Mouse (Mus musculus): Measurements from ENCODE around the gene Pex11b.

Pex11b gene

DNA sequence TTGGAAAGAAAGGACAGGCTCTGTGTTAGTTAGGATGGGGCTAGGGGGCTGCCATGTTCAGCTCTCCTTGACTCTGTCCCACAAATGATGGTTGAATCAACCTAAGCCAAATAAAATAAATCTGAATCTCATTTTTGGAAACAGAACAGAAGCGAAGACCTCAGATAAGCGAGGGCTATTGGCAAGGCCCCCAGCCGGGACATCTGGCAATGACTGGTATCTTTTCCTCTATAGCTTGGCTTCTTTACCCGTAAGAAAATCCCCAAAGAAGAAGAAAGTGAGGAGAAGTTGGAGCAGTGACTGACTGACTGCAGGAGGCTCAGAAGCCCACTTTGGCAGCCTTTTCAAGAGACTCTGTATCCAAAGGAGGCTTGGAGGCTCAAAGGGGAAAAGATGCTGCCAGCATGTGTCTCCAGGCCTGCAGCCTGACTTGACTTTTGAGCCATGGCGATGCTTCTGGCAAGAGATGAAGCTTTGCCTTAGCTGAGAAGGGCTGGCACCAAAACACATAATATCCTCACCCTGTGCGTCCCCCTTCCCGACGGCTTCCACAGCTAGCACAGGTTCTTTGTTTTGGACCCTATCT is 27.6 kb downstream of the Pex11b start:
- TF ChIP-seq GATA4 (IDR thresholded peaks at IDR 0.05; ENCODE audit: insufficient replicate concordance, low read length), result no peak

DNA sequence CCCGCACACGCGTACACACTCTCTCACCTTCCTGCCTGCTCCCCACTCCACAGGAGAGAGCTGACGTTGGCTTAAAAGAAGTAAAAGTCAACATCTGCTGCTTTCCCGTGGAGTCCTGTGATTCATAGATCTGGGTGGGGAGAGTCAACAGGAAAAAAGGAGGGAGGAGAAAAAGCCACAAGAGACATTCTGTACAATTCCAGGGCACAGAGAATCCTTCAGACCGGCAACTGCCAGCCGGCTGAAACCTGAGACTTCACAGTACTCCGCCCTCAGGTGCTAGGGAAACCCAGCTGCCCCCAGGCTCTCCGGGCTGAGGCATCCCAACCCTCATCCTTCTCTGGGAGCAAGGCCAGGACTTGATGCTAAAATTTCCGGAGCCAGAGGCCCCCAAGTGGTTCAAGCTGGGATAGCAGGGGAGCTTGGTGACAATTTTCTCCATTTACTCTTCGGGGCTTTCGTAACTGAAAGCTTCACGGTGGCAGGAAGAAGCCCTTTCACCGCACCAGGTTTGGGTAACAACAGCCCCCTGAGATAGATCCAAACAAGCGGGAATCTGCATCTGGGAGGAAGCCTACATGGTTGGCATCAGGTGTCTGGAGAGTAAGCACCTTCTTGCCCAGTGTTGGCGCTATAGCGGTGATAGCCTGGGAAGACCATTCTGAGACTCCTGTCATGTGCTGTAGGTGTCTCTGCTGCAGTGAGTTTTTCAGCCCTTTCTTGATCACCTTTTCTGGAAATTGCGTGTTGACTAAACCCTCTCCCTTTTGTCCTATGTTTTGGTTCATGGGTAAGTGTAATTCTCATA is 28.5 kb downstream of the Pex11b start:
- no peak for TF ChIP-seq GATA4 (IDR thresholded peaks at IDR 0.05; ENCODE audit: insufficient replicate concordance, low read length)

DNA sequence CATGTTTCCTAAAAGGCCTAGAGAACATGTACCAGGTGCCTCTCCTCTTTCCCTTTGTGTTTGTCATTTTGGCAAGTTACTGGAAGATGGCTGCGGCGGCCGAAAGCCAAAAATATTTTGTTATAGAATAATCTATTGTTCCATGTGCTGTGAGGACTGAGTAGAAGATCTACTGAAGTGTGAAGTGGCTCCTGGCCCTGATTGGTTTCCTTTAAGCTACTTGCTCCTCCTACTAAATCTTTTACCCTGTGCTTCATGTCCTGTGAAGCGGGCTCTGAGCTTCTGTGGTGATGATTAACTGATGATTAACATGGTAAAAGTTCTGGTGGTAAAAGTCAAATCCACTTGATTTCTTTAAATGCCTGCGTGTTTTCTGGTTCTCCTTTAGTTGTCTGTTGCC is 31.7 kb downstream of the Pex11b start:
- no peak for TF ChIP-seq GATA4 (IDR thresholded peaks at IDR 0.05; ENCODE audit: insufficient replicate concordance, low read length)

DNA sequence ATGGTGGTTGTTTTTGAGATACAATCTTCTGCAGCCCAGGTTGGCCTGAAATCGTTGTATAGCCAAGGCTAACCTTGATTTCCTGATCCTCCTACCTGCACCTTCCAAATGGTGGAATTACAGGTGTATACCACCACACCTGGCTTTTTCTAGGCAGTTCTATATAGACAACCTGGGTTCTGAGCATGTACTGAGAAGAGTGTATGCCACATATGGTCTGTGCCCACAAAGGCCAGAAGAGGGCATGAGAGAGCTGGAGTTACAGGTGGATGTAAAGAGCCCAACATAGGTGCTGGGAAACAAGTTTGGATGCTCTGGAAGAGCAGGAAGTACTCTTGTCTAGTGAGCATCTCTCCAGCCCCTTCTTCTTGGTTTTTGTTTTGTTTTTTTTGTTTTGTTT is 32.1 kb downstream of the Pex11b start:
- TF ChIP-seq GATA4 (IDR thresholded peaks at IDR 0.05; ENCODE audit: insufficient replicate concordance, low read length), result no peak

DNA sequence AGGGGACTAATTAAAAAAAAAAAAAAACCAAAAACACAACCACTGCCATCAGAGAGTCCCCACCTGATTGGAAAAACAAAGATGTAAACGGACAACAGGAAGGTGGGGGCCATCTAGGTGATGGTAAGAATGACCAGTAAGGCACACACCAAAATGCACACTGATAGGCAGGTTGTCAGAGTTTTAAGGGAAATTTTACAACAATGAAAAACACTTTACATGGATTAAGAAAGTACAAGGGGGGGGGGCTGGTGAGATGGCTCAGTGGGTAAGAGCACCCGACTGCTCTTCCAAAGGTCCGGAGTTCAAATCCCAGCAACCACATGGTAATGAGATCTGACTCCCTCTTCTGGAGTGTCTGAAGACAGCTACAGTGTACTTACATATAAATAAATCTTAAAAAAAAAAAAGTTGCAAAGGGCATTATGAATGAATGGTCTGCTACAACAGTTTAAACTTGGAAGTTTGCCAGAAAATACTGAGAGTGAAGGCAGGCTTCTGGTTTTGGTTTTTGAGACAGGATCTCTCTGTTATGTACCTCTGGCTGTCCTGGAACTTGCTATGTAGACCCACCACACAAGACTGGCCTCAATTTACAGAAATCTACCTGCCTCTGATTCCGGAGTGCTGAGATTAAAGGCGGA is 33.4 kb downstream of the Pex11b start:
- TF ChIP-seq GATA4 (IDR thresholded peaks at IDR 0.05; ENCODE audit: insufficient replicate concordance, low read length), result no peak

DNA sequence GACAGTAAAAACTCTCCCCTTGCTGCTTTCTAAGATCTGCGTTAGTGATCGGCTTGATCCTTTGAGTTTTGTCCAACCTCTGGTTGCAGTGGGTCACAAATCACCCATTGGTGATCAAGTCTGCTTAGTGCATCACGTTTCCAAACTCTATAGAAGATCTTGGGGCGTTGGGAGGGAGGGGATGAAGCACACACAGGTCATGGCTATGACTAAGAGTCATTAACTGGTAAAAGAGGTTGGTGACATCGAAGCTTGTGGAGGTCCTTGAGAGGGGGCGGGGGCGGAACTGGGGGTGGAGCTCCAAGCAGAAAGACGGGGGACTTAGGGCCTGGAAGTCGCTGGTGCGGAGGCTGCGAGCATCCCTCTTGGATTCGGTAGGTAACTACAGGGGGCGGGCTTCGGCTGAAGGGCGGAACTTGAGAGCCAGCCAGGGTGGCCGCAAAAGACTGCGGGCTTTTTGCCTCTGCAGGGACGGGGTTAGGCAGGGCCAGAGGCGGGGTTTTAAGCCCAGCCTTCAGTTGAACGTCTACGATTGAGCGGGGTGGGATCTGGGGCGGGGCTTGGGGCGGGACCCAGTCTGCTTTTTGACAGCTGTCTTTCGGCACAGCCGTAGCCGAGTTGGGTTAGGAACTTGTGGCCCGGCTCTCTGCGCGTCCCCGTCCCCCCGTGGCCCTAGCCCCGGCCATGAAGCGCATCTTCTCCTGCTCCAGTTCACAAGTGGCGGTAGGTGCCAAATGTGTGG is 34.7 kb downstream of the Pex11b start, which contains the start of gene Ankrd35:
Ankrd35 (plus strand) TSS at position 405 of the 742 bp plus-strand sequence.
- TF ChIP-seq GATA4 (IDR thresholded peaks at IDR 0.05; ENCODE audit: insufficient replicate concordance, low read length), result no peak

DNA sequence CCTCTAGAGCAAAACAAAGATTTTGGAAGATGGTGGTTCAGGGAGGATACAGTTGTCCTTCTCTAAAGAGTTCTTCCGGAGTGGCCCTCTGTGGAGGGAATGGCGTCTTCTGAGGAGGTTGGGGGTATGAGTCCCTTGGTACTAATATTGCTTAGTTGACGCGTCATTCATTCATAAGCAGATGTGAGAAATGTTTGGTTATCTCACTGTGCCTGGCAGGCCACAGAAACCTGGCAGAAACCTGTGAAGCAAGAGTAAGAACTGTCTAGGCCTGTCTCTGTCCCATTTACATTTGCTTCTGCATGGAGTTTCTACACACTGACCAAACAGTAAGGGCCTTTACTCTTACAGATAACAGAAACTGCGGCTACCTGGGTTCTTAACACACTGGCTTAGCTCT is 36.3 kb downstream of the Pex11b start:
- no peak for TF ChIP-seq GATA4 (IDR thresholded peaks at IDR 0.05; ENCODE audit: insufficient replicate concordance, low read length)

DNA sequence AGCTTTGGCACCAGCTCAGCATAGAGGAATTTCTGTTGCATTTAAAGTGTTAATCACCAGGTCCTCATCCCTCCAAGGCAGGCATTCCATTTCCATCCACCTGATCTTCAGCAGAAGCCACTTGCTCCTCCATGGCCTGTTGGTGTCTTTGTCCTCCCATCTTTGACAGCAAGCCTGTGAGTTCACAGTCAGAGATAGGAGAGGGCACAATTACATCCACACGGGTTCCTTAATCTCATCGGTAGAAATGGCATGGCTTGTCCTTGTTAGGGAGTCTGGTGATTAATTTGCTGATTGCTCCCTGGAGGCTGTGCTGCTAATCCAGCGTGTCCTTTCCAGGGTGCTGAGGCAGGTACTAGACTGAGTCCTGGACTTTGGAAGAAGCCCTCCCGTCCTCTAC is 38.3 kb downstream of the Pex11b start:
- TF ChIP-seq GATA4 (IDR thresholded peaks at IDR 0.05; ENCODE audit: insufficient replicate concordance, low read length), result no peak

DNA sequence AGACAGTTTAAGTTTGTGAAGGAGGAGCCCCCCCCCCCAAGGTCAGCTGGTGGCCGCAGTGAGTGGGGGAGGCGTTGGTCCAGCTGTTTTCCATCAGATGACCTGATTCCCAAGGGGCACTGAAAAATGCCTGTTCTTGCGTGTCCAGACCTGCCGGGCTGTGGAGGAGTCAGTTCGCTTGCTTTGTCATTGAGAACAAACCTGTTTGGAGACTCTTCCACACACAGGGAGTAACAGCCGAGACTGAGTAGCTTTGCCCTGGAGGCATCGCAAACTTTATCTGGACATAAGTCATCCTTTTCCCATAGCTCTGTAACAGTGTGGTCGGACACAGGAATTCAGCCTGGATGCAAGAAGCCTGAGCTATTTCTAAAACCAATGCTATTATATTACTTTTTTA is 39.3 kb downstream of the Pex11b start:
- TF ChIP-seq GATA4 (IDR thresholded peaks at IDR 0.05; ENCODE audit: insufficient replicate concordance, low read length), result no peak

DNA sequence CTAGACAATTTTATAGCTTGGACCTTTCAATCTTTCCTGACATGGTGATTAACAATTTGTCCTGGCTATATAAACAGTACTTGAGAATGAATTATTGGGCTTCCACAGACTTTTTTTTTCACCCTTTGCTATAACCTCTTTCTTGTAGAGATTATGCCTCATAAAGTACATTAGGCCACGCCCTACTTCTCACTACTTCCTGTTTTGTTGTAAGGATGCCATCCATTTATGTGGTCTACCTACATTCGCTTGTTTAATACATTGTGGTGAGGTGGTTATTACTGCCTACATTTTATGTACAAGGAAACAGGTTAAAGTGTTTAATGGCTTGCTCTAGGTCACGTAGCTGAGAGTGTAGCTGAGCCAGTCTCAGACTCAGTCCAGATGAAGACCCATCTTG is 40.0 kb downstream of the Pex11b start:
- TF ChIP-seq GATA4 (IDR thresholded peaks at IDR 0.05; ENCODE audit: insufficient replicate concordance, low read length), result no peak

DNA sequence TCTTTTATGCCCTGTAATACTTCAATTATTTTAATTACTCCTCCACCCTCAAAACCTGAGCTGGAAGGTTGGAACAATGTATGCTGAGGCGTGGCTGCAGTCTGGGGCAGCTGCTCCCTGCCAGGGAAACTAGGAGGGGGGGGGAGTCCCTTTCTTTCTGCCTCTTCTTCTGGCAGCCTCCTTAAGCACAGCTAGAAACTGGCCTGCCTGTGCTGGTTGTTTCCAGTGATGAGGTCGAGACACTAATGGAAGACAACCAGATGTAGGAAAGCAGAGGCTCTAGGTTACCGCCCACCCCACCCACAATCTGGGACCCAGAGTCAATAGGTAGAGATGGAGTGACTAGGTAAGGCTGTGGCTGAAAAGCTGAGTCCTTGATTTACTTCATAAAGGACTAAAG is 40.5 kb downstream of the Pex11b start:
- no peak for TF ChIP-seq GATA4 (IDR thresholded peaks at IDR 0.05; ENCODE audit: insufficient replicate concordance, low read length)

DNA sequence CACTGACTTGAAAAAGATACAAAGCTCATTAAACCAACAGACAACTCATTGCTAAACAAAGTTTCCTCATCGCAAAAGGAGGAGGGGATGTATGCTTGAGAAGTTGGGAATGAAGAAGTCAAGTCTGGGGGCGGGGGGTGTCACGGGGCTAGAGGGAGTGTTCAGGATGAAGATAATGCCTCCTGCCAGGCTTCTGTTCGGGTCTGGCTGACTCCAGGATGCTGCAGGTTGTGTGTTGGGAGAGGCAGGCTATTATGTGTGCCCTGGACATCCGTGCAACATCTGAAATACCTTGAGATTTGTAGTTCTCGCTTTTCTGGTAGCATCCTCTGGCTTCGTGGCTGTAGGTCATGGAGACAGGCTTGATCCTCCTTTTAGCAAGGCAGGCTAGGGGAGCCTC is 43.3 kb downstream of the Pex11b start:
- no peak for TF ChIP-seq GATA4 (IDR thresholded peaks at IDR 0.05; ENCODE audit: insufficient replicate concordance, low read length)

DNA sequence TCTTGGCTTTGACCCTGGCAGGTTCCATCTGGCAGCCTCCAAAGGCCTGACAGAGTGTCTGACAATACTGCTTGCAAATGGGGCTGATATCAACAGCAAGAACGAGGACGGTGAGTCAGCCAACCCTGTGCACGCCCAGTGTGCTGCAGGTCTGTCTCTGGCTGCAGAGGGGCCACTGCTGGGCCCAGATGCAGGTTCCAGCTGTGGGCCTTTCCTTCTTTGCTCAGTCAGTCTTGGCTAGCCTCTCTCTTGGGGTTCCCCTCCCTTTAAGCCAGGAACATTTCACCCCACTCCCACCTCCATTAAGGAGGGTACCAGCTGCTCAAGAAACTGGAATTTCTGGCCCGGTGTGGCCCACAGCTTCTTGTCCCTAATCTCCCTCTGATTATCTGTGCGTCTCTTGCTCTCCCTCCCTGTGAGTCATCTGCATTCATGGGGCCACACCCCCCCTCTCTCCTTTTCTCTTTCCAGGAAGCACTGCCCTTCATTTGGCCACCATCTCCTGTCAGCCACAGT is 44.0 kb downstream of the Pex11b start:
- TF ChIP-seq GATA4 (IDR thresholded peaks at IDR 0.05; ENCODE audit: insufficient replicate concordance, low read length), result no peak

DNA sequence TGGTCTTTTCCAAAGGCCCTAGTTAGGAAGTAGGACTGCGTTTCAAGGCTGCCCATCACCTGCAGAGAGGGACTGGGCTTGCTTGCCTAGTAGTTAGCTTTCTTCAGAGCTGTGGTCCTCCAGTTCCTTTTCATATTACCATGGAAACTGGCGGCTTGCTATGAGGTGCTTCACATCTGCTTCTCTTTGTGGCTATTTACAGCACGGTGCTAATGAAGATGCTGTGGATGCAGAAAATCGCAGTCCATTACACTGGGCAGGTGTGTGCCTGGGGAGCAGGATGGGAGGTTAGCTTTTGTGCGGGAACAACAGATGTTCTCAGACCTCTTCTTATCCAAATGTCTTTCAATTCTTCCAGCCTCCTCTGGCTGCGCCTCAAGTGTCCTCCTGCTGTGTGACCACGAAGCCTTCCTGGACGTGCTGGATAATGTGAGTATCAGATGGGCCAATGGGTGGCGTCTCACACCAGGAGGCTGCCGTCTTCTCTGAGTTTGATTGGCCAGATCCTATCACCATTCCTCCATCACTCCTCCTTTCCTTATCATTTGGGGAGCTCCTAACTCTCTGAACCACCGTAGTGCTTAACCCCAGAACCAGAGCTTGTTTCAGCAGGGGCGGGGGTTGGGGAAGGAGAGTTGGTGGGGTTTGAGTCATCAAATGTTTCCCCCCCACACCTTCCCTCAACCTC is 45.2 kb downstream of the Pex11b start:
- no peak for TF ChIP-seq GATA4 (IDR thresholded peaks at IDR 0.05; ENCODE audit: insufficient replicate concordance, low read length)

DNA sequence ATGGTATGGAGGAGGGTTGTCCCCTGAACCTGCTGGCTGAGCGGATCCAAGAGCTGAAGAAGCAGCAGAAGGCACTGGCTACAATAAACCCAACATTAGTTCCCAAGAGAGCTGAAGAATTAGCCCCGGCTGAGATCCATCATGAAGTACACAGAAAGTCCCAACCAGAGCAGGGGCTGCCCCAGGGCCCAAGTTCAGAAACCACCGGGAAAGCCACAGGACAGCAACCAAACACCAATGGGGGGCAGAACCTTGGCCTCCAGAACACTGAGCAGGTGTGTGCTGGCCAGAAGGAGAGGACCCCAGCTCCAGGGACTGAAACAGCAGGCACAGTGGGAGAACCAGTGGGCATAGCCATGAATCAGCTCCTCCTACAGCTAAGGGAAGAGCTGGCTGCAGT is 48.3 kb downstream of the Pex11b start:
- TF ChIP-seq GATA4 (IDR thresholded peaks at IDR 0.05; ENCODE audit: insufficient replicate concordance, low read length), result no peak
